Mouse (Mus musculus) yolk sac, embryonic 10.5 days (tissue): ENCODE measurements around the gene Chl1.

Experiments used
- DNase-seq: peaks from one replicate; pipeline ENCODE4 v3.0.0-alpha.2; 2017; ENCODE audit warnings: low spot score

Gene Chl1

GRCm38 (mm10) chr6:103665206-103665605 is 154.8 kb downstream of the Chl1 start:
- DNase-seq = no peak

GRCm38 (mm10) chr6:103665677-103666316 is 155.4 kb downstream of the Chl1 start:
- DNase-seq = no peak

GRCm38 (mm10) chr6:103673111-103673510 is 162.7 kb downstream of the Chl1 start:
- no peak for DNase-seq

- no peak for DNase-seq
Measured at GRCm38 (mm10) chr6:103674332-103674731, 163.9 kb downstream of the Chl1 start.

- no peak for DNase-seq
Measured at GRCm38 (mm10) chr6:103675145-103675544, 164.8 kb downstream of the Chl1 start.

GRCm38 (mm10) chr6:103676664-103677063 is 166.3 kb downstream of the Chl1 start:
- DNase-seq = no peak

- DNase-seq = no peak
Measured at GRCm38 (mm10) chr6:103677072-103677471, 166.7 kb downstream of the Chl1 start.

GRCm38 (mm10) chr6:103682854-103683574 is 172.6 kb downstream of the Chl1 start:
- peak; percentile 14 for DNase-seq

- no peak for DNase-seq
Measured at GRCm38 (mm10) chr6:103692511-103692910, 182.1 kb downstream of the Chl1 start.

GRCm38 (mm10) chr6:103697349-103698028 is 187.1 kb downstream of the Chl1 start:
- no peak for DNase-seq

GRCm38 (mm10) chr6:103699482-103699881 is 189.1 kb downstream of the Chl1 start:
- DNase-seq = no peak

GRCm38 (mm10) chr6:103699895-103700294 is 189.5 kb downstream of the Chl1 start:
- DNase-seq = no peak

GRCm38 (mm10) chr6:103700336-103700735 is 189.9 kb downstream of the Chl1 start:
- DNase-seq = no peak

- DNase-seq = no peak
Measured at GRCm38 (mm10) chr6:103706366-103706765, 196.0 kb downstream of the Chl1 start.

- DNase-seq = no peak
Measured at GRCm38 (mm10) chr6:103739291-103739690, 228.9 kb downstream of the Chl1 start.

GRCm38 (mm10) chr6:103742784-103743183 is 232.4 kb downstream of the Chl1 start:
- no peak for DNase-seq

GRCm38 (mm10) chr6:103746103-103746502 is 235.7 kb downstream of the Chl1 start:
- no peak for DNase-seq

- no peak for DNase-seq
Measured at GRCm38 (mm10) chr6:103749122-103749773, 238.9 kb downstream of the Chl1 start.

GRCm38 (mm10) chr6:103753891-103754290 is 243.5 kb downstream of the Chl1 start:
- no peak for DNase-seq

- DNase-seq = no peak
Measured at GRCm38 (mm10) chr6:103766830-103767229, 256.4 kb downstream of the Chl1 start.

GRCm38 (mm10) chr6:103781058-103781457 is 270.7 kb downstream of the Chl1 start:
- DNase-seq = no peak

- DNase-seq = no peak
Measured at GRCm38 (mm10) chr6:103791077-103791632, 280.8 kb downstream of the Chl1 start.
